Mouse (Mus musculus) lung, postnatal 0 days (tissue): ENCODE results near the gene Kcna1.

Experiments
- CTCF ChIP-seq: IDR thresholded peaks from 2 replicates; pipeline ENCODE4 v1.5.1; 2016; ENCODE audit warnings: antibody characterized with exemption, mild to moderate bottlenecking
- EP300 ChIP-seq: IDR thresholded peaks from 2 replicates; pipeline ENCODE4 v1.6.1; 2016; ENCODE audit warnings: antibody characterized with exemption, mild to moderate bottlenecking, control low read depth

DNA sequence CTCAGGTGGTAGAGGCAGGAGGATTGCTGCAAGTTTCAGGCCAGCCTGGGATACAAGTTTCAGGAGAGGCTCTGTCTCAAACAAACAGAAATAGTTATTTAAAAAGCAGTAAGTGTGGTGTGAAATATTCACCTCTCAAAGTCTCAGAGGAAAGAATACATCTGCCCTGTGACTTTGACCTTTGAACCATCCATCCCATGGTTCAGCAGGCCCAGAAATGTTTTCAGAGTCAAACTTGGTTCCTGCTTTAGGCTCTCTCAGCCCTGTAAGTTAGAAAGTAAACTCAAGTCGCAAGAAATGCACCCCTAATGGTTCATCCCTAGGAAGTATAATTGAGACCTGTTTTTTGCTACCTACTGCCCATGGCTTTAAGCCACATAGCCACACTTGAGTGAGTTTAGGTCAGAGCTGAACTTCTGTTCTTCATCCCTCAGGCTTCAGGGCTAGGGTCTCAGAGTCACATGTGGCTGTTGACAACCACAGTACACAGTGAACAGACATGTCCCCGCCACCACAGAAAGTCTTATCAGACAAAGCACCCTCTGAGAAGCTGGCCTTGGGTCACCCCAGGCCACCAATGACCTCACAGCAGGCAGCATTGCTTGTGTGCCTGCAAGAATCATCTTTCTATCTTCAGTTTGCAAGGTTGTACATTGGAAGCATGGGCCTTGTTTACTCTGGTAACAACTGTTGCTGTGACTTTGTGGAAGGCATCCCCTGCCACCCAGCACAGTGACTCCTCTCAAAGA, 11.6 kb upstream of the Kcna1 start:
- no peak for TF ChIP-seq EP300
- TF ChIP-seq CTCF, result no peak
